ENCODE assay signal across 25 mouse cellular contexts in genomic region chr5:90777621-90778020, GRCm38 (mm10). TPM values are rescaled to one million over a fixed set of nuclear protein-coding genes. Genes with fewer than 3 reads are reported as not detected.
"Had no signal": no experiment of that assay in that cellular context is flagged by ENCODE, and none has a peak within 500 bp of the region (broad histone marks: within the 10 kb centered on the region; RNA-seq: fewer than 3 reads in every experiment).

No protein-coding gene starts in this region.

- H3K27ac ChIP-seq: midbrain, embryonic 10.5 days; midbrain, embryonic 12.5 days; neural tube, embryonic 13.5 days; neural tube, embryonic 15.5 days had no signal

- H3K9me3 ChIP-seq: midbrain, embryonic 10.5 days; midbrain, embryonic 12.5 days; neural tube, embryonic 13.5 days; neural tube, embryonic 15.5 days had no signal

- H3K27me3 ChIP-seq: midbrain, embryonic 12.5 days; neural tube, embryonic 13.5 days; neural tube, embryonic 15.5 days had no signal

- H3K36me3 ChIP-seq: midbrain, embryonic 10.5 days; midbrain, embryonic 12.5 days; neural tube, embryonic 13.5 days; neural tube, embryonic 15.5 days had no signal

- H3K4me3 ChIP-seq: midbrain, embryonic 10.5 days; midbrain, embryonic 12.5 days; myocyte; neural tube, embryonic 13.5 days; neural tube, embryonic 15.5 days had no signal

- H3K4me1 ChIP-seq: midbrain, embryonic 10.5 days; midbrain, embryonic 12.5 days; neural tube, embryonic 13.5 days; neural tube, embryonic 15.5 days had no signal

- DNase-seq: lung, adult 18-20 months; lung, embryonic 14.5 days; lung, postnatal 10 days; lung, postnatal 4 days; midbrain, embryonic 14.5 days; retina, postnatal 1 day; right cerebral cortex, adult 18-20 months; right cerebral cortex, postnatal 25 days; right cerebral cortex, postnatal 4 days; spleen, adult 18-20 months; thymus, adult 18-20 months; thymus, postnatal 14 days; thymus, postnatal 36 days had no signal

RNA-seq across cellular contexts. Expression of gene Pf4, which starts 5.4 kb away (rescaled TPM):
- polyA plus RNA-seq: myocyte had no signal

RNA-seq across cellular contexts. Expression of gene Cxcl3, which starts 8.3 kb away (rescaled TPM):
- total RNA-seq: megakaryocyte, adult 5-6 weeks had no signal
- polyA plus RNA-seq: lung, embryonic 16.5 days; midbrain, embryonic 10.5 days; midbrain, embryonic 12.5 days; midbrain, embryonic 14.5 days; midbrain, embryonic 16.5 days; myocyte; neural tube, embryonic 11.5 days; neural tube, embryonic 13.5 days; stomach, embryonic 14.5 days; stomach, embryonic 16.5 days had no signal

RNA-seq across cellular contexts. Expression of gene Ppbp, which starts 9.3 kb away (rescaled TPM):
- total RNA-seq: megakaryocyte-erythroid progenitor cell, adult 5-6 weeks had no signal

RNA-seq across cellular contexts. Expression of gene Cxcl15, which starts 16.7 kb away (rescaled TPM):
- total RNA-seq: megakaryocyte, adult 5-6 weeks; megakaryocyte-erythroid progenitor cell, adult 5-6 weeks had no signal
- polyA plus RNA-seq: midbrain, embryonic 10.5 days; midbrain, embryonic 12.5 days; midbrain, embryonic 14.5 days; midbrain, embryonic 16.5 days; myocyte; neural tube, embryonic 13.5 days; neural tube, embryonic 15.5 days had no signal

RNA-seq across cellular contexts. Expression of gene Cxcl5, which starts 18.5 kb away (rescaled TPM):
- total RNA-seq: megakaryocyte, adult 5-6 weeks; megakaryocyte-erythroid progenitor cell, adult 5-6 weeks had no signal
- polyA plus RNA-seq: lung, embryonic 14.5 days; lung, embryonic 16.5 days; midbrain, embryonic 12.5 days; midbrain, embryonic 14.5 days; neural tube, embryonic 13.5 days had no signal
